In the genomic region with DNA sequence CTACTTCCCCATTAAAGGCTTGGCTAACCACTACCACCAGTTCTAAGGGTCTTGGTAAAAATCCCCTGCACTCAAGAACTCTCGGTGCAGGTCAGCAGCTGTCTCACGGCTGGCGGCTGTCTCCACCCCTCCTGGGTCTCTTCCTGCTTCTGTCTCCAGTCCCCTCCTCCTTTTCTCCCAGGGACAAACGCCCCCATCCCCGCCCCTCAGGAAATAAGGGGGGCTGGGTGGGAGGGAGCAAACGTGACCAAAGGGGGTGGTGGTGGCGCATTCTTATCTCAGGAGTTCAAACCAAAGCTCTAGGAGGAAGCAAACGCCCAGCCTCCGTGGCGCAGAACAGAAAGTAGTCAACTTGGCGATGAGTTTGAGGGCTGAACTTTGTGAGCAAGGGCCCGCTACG, we compare ENCODE assay signal across 8 mouse cellular contexts. TPM values are rescaled to one million over a fixed set of nuclear protein-coding genes. Genes with fewer than 3 reads are reported as not detected.
DNase-seq lines count a peak whose midpoint lies in the region; ATAC-seq lines count a peak whose summit lies in the region.

No protein-coding gene starts in this region.

- peak overlapping the region; percentile 24 for H3K4me3 ChIP-seq in erythroblast, embryonic 14.5 days (replicated peaks)
- peak overlapping the region; percentile 78 for H3K4me3 ChIP-seq in heart, embryonic 10.5 days

- 0% methylated on average over 13 of the region's 13 CpGs for WGBS in heart, embryonic 10.5 days

- H3K27ac ChIP-seq in heart, embryonic 10.5 days = peak overlapping the region; percentile 90

- peak; percentile 77 for DNase-seq in embryo, embryonic 10 days (ENCODE audit: low spot score)
- DNase-seq in heart, embryonic 10.5 days (ENCODE audit: low spot score) = peak; percentile 91
- DNase-seq in kidney, adult 9 months = peak; percentile 75
- DNase-seq in lung, postnatal 14 days = peak; percentile 79
- DNase-seq in spleen, adult 18-20 months = peak; percentile 69 to 79
- DNase-seq in left cerebral cortex, adult 18-20 months (ENCODE audit: low spot score in 2 of 2) = no peak

- ATAC-seq in erythroblast, adult 5-6 weeks (replicated peaks; ENCODE audit: low FRiP score, poor library complexity, severe bottlenecking) = no peak

- H3K9me3 ChIP-seq in erythroblast, embryonic 14.5 days (ENCODE audit: control insufficient read depth, low read length) = no peaks in the 10 kb centered on the region
- H3K9me3 ChIP-seq in heart, embryonic 10.5 days = no peaks in the 10 kb centered on the region

- peaks cover 12% of the 10 kb centered on the region for H3K4me1 ChIP-seq in erythroblast, embryonic 14.5 days (ENCODE audit: control insufficient read depth)
- peaks cover 59% of the 10 kb centered on the region for H3K4me1 ChIP-seq in heart, embryonic 10.5 days

- peaks cover 38% of the 10 kb centered on the region for H3K27me3 ChIP-seq in erythroblast, embryonic 14.5 days (ENCODE audit: control insufficient read depth)
- peaks cover 41% of the 10 kb centered on the region for H3K27me3 ChIP-seq in heart, embryonic 10.5 days (ENCODE audit: insufficient read depth, poor library complexity, severe bottlenecking)

- H3K36me3 ChIP-seq in erythroblast, embryonic 14.5 days (ENCODE audit: control insufficient read depth) = no peaks in the 10 kb centered on the region
- H3K36me3 ChIP-seq in heart, embryonic 10.5 days = no peaks in the 10 kb centered on the region

RNA-seq across cellular contexts. Expression of a gene that starts 0.9 kb away (rescaled TPM):
- 0.02 and 0.04 TPM in 2 replicates for polyA plus RNA-seq in erythroblast, embryonic 14.5 days (2012)
- total RNA-seq in erythroblast, adult 5-6 weeks (2015; ENCODE audit: low replicate concordance) = 0.42 and 1.2 TPM in 2 replicates
- 1.1 and 1.4 TPM in 2 replicates for total RNA-seq in erythroblast, adult 5-6 weeks (2017; ENCODE audit: low replicate concordance)
- polyA plus RNA-seq in heart, embryonic 10.5 days (2016; fragmentation: Nextera tagmentation; extraction: Ambion mirVana) = 2.9 TPM in 2 replicates
- total RNA-seq in left cerebral cortex, adult 18-20 months (2021) = 1 to 10 TPM; 2.8 to 3.0 TPM

RNA-seq across cellular contexts. Expression of a gene that starts 27.4 kb away (rescaled TPM):
- 8.1 TPM in 2 replicates for polyA plus RNA-seq in erythroblast, embryonic 14.5 days (2012)
- 28.6 and 38.5 TPM in 2 replicates for total RNA-seq in erythroblast, adult 5-6 weeks (2015; ENCODE audit: low replicate concordance)
- total RNA-seq in erythroblast, adult 5-6 weeks (2017; ENCODE audit: low replicate concordance) = 6.7 and 17.0 TPM in 2 replicates
- polyA plus RNA-seq in heart, embryonic 10.5 days (2016; fragmentation: Nextera tagmentation; extraction: Ambion mirVana) = 4.0 and 6.8 TPM in 2 replicates
- 10 to 100 TPM; 12.0 to 13.0 TPM for total RNA-seq in left cerebral cortex, adult 18-20 months (2021)

Comparison
In these comparisons a context has a peak if more than half of its experiments do, and no peak if none do; other contexts are left out.
1. DNase-seq: peak in embryo, embryonic 10 days (single experiment), heart, embryonic 10.5 days (single experiment), kidney, adult 9 months (single experiment), lung, postnatal 14 days (single experiment) and spleen, adult 18-20 months (2 of 2); none in left cerebral cortex, adult 18-20 months (0 of 2).